Mouse (Mus musculus) ES-Bruce4 (cell line): ENCODE results near the gene Atxn1.

Source experiments
- CTCF ChIP-seq: IDR thresholded peaks from one replicate; pipeline ENCODE4 v1.8.1; 2011; ENCODE audit warnings: low read depth, low read length
- EP300 ChIP-seq: IDR thresholded peaks from 2 replicates; pipeline ENCODE4 v1.6.1; 2011; ENCODE audit warnings: low read depth, low read length; ENCODE audit not compliant: insufficient read depth
- POLR2A ChIP-seq: IDR thresholded peaks from one replicate; pipeline ENCODE4 v1.8.1; 2011; ENCODE audit warnings: low read length; ENCODE audit not compliant: insufficient read depth

GRCm38 (mm10) chr13:45827619-45828018, 137.2 kb downstream of the Atxn1 start:
- TF ChIP-seq EP300: no peak
- TF ChIP-seq POLR2A: no peak
- TF ChIP-seq CTCF: no peak
